Mouse (Mus musculus) hindbrain, embryonic 15.5 days (tissue): ENCODE measurements at regions not wholly inside any gene's neighbourhood (a gene's known extent, or its start where the extent isn't known, plus 50 kb on each side); places are given as distances from the start of the nearest gene placed in this dataset.
A peak's percentile ranks its signal among the peaks of the same experiment; 100 is the strongest.

ENCODE experiments used
- ATAC-seq: fragments of 200-750 bp; cut with Nextera tagmentation; 2 replicates; pipeline ENCODE4 v1.8.0; 2017; ENCODE audit warnings: low read depth, moderate number of reproducible peaks, moderate TSS enrichment; ENCODE audit not compliant: low FRiP score
- H3K27ac ChIP-seq: fragments of 300-500 bp; sonication (generic); replicated peaks from 2 replicates; pipeline ENCODE4 v1.5.1; 2015; ENCODE audit warnings: mild to moderate bottlenecking, inconsistent platforms
- H3K27me3 ChIP-seq: fragments of 300-500 bp; sonication (generic); 2 replicates; pipeline ENCODE4 v1.6.1; 2015; ENCODE audit warnings: control low read depth, inconsistent platforms
- H3K36me3 ChIP-seq: fragments of 300-500 bp; sonication (generic); 2 replicates; pipeline ENCODE4 v1.6.1; 2015; ENCODE audit warnings: control low read depth, inconsistent platforms
- H3K4me1 ChIP-seq: fragments of 300-500 bp; sonication (generic); replicated peaks from 2 replicates; pipeline ENCODE4 v1.6.1; 2015; ENCODE audit warnings: control low read depth, inconsistent platforms
- H3K4me2 ChIP-seq: fragments of 300-500 bp; sonication (generic); 2 replicates; pipeline ENCODE4 v1.6.1; 2015; ENCODE audit warnings: moderate library complexity, mild to moderate bottlenecking, inconsistent platforms
- H3K4me3 ChIP-seq: fragments of 300-500 bp; sonication (generic); 2 replicates; pipeline ENCODE4 v1.5.1; 2015; ENCODE audit warnings: mild to moderate bottlenecking, inconsistent platforms
- H3K9ac ChIP-seq: fragments of 300-500 bp; sonication (generic); 2 replicates; pipeline ENCODE4 v1.6.1; 2015; ENCODE audit warnings: inconsistent platforms
- H3K9me3 ChIP-seq: fragments of 300-500 bp; sonication (generic); 2 replicates; pipeline ENCODE4 v1.6.1; 2016; ENCODE audit warnings: control low read depth, inconsistent platforms
- WGBS: fragments of 180-500 bp; shearing (Covaris S2); methylation state at CpG from one replicate; pipeline ENCODE4 v1.1.7; 2015; 5-methylcytosine and 5-hydroxymethylcytosine counted together

DNA sequence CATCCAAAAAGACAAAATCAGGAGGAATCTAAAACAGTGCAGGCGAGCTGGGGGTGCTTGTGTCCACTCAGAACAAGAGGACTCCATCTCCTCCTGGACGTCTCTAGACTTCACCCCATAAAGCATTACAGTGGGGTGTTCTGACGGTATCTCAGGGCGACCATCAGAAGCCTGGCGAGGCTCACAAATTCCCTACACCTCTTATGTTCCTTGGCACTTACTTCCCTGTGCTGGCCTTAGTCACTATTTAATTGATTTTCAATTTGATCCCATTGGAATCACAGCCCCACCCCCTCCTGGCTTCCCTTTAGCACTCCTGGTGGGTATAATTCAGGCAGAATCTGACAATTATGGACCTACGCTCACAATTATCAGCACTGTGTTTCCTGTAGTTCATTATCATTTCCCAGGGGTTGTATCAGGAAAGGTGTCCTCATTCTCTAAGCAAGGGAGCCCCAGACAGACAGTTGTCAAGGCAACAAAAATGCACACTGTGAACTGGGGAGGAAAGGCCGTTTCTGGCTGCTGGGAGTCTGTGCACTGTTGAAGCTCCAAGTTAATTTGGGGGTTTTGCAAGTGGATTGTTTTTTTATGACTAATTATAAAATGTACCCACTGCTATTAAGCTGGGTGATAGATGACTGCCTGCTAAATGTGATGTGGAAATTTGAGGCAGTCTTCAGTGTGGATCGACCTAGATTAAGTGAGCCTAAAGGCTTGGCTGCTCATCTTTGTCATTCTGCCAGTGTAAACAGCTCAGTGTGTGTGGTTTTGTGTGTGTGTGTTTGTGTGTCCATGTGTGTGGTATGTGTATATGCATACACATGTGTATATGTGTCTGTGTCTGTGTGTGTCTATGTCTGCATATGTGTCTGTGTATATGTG, 115.6 kb upstream of the Kcnj15 start:
- no peak overlapping the region for H3K4me2 ChIP-seq
- peak overlapping the region; percentile 54 for H3K27ac ChIP-seq
- no peak overlapping the region for H3K4me3 ChIP-seq
- H3K27me3 ChIP-seq, result no peaks in the 10 kb centered on the region
- H3K9me3 ChIP-seq, result no peaks in the 10 kb centered on the region
- H3K9ac ChIP-seq, result no peak overlapping the region
- WGBS, result 50% methylated on average over 8 of the region's 8 CpGs
- ATAC-seq, result peak; percentile 81
- H3K36me3 ChIP-seq, result no peaks in the 10 kb centered on the region
- H3K4me1 ChIP-seq, result peaks cover 14% of the 10 kb centered on the region

DNA sequence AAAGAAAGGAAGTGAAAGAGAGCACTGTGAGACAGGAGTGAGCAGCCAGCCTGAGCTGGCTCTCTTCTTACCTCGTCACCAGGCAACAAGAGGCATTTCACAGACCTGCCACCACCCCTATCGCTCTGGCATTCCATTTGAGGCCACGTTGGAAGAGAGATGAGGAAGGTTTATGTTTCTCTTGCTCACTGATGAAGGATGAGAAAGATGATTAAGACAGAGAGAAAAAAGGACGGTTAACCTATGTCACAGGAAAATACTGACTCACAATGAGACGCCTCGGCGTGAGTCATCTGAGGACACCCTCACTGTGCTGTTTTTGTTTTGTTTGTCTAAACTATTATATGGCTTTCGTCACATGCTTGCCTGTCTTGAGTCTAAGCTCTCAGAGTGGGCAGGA, 106.9 kb upstream of the Kcnj15 start:
- no peaks in the 10 kb centered on the region for H3K27me3 ChIP-seq
- 73% methylated on average over 8 of the region's 8 CpGs for WGBS
- H3K4me1 ChIP-seq, result no peaks in the 10 kb centered on the region
- no peak overlapping the region for H3K4me3 ChIP-seq
- no peaks in the 10 kb centered on the region for H3K36me3 ChIP-seq
- no peaks in the 10 kb centered on the region for H3K9me3 ChIP-seq
- H3K9ac ChIP-seq, result no peak overlapping the region
- H3K27ac ChIP-seq, result no peak overlapping the region
- no peak for ATAC-seq
- no peak overlapping the region for H3K4me2 ChIP-seq

DNA sequence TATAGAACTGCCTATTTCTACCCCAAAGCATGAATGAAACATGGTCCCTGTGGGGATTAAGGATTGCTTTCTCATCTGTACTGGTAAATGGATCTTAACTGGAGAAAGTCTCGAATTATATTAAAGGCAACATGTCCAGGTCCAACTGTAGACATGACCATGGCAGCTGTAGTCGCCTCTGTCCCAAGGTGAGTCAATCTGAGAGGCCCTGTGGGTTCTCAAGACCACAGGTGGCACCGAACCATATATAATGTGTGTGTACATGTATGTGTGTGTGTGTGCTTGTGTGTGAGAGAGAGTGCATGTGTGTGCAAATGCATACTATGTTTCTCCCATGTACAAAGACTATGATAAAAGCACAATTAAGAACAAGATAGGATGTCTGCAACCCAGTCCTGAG, 105.9 kb upstream of the Kcnj15 start:
- H3K36me3 ChIP-seq, result no peaks in the 10 kb centered on the region
- H3K4me3 ChIP-seq, result no peak overlapping the region
- no peaks in the 10 kb centered on the region for H3K27me3 ChIP-seq
- no peak overlapping the region for H3K27ac ChIP-seq
- H3K9me3 ChIP-seq, result no peaks in the 10 kb centered on the region
- no peak overlapping the region for H3K9ac ChIP-seq
- no peak for ATAC-seq
- WGBS, result 88% methylated on average over 3 of the region's 3 CpGs
- no peaks in the 10 kb centered on the region for H3K4me1 ChIP-seq
- H3K4me2 ChIP-seq, result no peak overlapping the region

DNA sequence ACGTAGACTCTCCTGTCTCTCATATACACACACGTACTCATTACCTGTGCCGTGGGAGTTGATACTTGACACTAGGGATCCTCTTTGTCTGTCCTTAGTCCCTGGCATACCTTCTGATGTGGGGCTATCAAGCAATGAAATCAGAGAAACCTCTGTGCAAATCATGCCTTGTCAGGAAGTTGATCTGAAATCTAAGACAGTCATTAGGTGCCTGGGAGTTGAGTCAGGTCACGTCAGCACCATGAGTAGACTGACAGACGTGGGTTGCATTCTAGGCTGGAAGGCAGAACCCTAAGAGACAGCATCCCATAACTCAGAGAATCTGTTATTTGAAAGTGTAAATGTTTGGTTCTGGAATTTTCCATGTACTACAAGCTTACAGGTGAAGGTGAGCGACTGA, 105.4 kb upstream of the Kcnj15 start:
- Histone ChIP-seq H3K27me3 (no peaks in the 10 kb centered on the region), H3K4me1 (no peaks in the 10 kb centered on the region), H3K27ac (no peak overlapping the region), H3K4me2 (no peak overlapping the region), H3K36me3 (no peaks in the 10 kb centered on the region), H3K9ac (no peak overlapping the region), H3K4me3 (no peak overlapping the region), H3K9me3 (no peaks in the 10 kb centered on the region)
- ATAC-seq, result no peak
- WGBS, result 91% methylated on average over 6 of the region's 6 CpGs

DNA sequence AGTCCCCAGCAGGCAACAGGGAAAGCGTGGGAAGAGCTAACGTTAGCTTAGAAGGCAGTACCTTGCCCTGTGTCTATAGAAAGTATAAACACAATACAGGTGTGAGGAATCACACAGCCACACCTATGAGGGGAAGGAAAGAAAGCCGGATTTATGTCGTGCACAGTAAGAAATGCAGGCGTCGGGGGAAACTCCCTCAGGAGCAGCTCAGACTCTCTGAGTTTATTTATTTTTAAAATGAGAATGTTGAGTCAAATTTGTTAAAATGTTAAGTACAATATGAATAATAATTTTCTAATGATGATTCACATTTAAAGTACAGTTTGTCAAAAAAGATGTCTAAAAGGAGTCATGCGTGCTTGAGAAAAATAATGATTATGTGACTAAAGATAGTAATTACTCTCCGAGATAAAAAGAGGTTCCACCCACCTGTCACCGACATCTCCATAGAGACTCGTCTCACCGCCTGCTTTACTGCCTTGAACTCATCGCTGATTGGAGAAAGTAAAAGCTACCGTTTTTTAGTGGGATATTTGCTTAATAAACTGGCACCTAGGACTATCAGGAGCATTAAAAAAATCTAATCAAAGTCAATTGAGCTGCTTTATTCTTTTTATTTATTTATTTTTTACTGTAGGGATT, 104.5 kb upstream of the Kcnj15 start:
- Histone ChIP-seq H3K4me2 (no peak overlapping the region), H3K27ac (no peak overlapping the region), H3K36me3 (no peaks in the 10 kb centered on the region), H3K4me3 (no peak overlapping the region), H3K9ac (no peak overlapping the region), H3K9me3 (no peaks in the 10 kb centered on the region), H3K27me3 (no peaks in the 10 kb centered on the region), H3K4me1 (no peaks in the 10 kb centered on the region)
- ATAC-seq, result no peak
- 72% methylated on average over 13 of the region's 13 CpGs for WGBS

DNA sequence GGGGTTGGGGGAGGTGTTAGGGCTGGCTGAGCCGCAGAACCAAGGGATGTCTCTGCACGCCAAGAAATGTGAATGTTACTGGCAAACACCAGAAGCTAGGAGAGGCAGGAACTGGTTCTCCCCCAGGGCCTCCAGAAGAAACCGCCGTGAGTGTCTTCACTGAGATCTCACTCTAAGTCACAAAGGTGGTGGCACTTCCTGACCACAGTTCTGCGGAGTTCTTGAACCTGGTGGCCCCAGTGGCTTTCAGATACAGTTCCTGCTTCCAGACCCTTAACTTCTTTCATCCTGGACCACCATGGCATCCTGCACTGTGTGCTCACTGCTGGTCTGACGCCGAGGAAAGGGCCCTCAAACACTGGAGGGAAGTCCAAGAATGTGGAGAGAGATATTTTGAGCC, 89.0 kb upstream of the Kcnj15 start:
- no peaks in the 10 kb centered on the region for H3K4me1 ChIP-seq
- ATAC-seq, result no peak

DNA sequence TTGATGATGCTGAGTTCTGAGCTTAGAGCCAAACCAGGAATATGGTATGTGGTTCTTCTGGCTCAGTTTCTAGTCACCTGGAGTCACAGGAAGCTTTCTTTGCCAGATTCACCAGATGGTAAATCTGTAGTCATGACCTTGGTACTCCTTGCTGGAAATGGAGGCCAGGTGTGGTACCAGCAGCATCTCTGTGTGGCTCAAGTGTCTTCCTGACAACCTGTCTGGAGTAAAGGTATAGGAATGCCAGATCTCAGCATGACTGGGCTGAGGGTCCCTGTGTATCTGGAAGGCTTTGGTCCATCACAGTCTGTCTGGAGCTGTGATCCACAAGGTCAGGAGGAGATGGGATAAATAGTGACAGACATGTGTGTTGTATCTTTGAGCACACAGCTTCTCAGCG, 88.0 kb upstream of the Kcnj15 start:
- no peak overlapping the region for H3K4me3 ChIP-seq
- no peak for ATAC-seq
- no peaks in the 10 kb centered on the region for H3K4me1 ChIP-seq
- 100% methylated on average over 1 of the region's 1 CpGs for WGBS
- H3K9ac ChIP-seq, result no peak overlapping the region
- H3K27me3 ChIP-seq, result no peaks in the 10 kb centered on the region
- no peak overlapping the region for H3K4me2 ChIP-seq
- no peaks in the 10 kb centered on the region for H3K36me3 ChIP-seq
- no peak overlapping the region for H3K27ac ChIP-seq
- H3K9me3 ChIP-seq, result no peaks in the 10 kb centered on the region

More for the DNA sequence above, 89.0 kb upstream of the Kcnj15 start:
- no peaks in the 10 kb centered on the region for H3K36me3 ChIP-seq
- H3K9me3 ChIP-seq, result no peaks in the 10 kb centered on the region
- H3K9ac ChIP-seq, result no peak overlapping the region
- no peak overlapping the region for H3K4me2 ChIP-seq
- no peaks in the 10 kb centered on the region for H3K27me3 ChIP-seq
- no peak overlapping the region for H3K27ac ChIP-seq
- H3K4me3 ChIP-seq, result no peak overlapping the region
- 87% methylated on average over 7 of the region's 7 CpGs for WGBS

DNA sequence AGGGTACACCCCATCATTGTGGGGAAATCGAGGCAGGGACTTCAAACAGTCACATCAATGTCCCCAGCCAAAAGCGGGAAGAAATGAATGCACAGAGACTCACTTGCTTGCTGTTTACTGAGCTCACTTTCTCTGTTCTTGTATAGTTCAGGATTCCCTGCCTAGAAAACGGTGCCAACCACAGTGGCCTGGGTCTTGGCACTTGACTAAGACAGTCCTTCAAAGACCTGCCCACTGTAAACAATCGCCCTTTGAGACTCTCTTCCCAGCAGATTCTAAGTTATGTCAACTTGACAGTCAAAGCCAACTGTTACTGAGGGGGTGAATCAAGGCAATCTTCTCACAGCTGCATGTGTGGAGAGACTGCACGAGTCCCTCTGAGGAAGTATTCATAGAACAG, 76.8 kb upstream of the Kcnj15 start:
- H3K4me2 ChIP-seq, result no peak overlapping the region
- H3K27ac ChIP-seq, result no peak overlapping the region
- no peaks in the 10 kb centered on the region for H3K27me3 ChIP-seq
- H3K9me3 ChIP-seq, result no peaks in the 10 kb centered on the region
- H3K4me3 ChIP-seq, result no peak overlapping the region
- H3K36me3 ChIP-seq, result no peaks in the 10 kb centered on the region
- WGBS, result 84% methylated on average over 5 of the region's 5 CpGs
- ATAC-seq, result no peak
- no peak overlapping the region for H3K9ac ChIP-seq
- no peaks in the 10 kb centered on the region for H3K4me1 ChIP-seq

DNA sequence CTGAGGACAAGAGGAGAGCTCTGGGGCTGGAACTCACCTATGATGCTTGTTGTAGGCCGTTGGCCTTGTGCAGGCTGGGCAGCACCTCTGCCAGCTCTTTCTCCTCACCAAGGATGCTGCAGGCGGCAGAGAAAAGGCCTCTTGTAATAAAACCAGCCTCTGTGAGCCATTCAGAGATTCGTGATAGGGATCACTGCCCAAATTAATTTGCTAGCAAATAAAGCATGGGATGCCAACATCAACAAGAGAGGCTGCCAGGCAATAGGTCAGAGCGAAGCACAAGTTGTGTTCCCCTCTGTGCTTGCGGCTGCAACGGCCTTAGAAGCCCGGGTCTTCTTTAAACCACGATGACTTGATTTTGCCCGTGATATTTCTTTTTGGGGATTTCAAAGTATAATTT, 72.0 kb upstream of the Kcnj15 start:
- no peaks in the 10 kb centered on the region for H3K4me1 ChIP-seq
- ATAC-seq, result no peak
- no peaks in the 10 kb centered on the region for H3K9me3 ChIP-seq
- H3K4me3 ChIP-seq, result no peak overlapping the region
- no peak overlapping the region for H3K4me2 ChIP-seq
- no peak overlapping the region; the same call in 1 of the 2 replicates for H3K27ac ChIP-seq
- H3K9ac ChIP-seq, result no peak overlapping the region
- WGBS, result 71% methylated on average over 9 of the region's 9 CpGs
- no peaks in the 10 kb centered on the region for H3K36me3 ChIP-seq
- H3K27me3 ChIP-seq, result no peaks in the 10 kb centered on the region

DNA sequence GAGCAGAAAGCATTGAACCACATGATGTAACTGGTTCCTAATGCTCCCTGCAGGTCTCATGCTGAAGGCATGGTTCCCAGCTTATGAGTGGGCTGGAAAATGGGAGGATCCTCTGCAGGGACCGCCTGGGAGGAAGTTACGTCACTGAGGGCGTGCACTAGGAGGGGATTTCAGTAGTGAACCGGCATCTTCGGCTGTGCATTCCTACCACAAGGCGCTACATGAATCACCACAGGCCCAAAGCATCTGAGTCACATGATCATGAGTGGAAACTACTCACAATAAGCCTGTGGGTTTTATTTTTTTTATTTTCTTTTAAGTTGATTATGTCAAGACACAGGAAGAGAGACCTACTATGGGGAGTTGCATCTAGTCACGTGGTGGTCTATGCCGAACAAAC, 68.2 kb upstream of the Kcnj15 start:
- WGBS, result 90% methylated on average over 8 of the region's 8 CpGs
- H3K4me2 ChIP-seq, result no peak overlapping the region
- no peak overlapping the region for H3K9ac ChIP-seq
- ATAC-seq, result no peak
- no peaks in the 10 kb centered on the region for H3K4me1 ChIP-seq
- no peaks in the 10 kb centered on the region for H3K27me3 ChIP-seq
- no peaks in the 10 kb centered on the region for H3K36me3 ChIP-seq
- no peak overlapping the region for H3K27ac ChIP-seq
- H3K4me3 ChIP-seq, result no peak overlapping the region
- H3K9me3 ChIP-seq, result no peaks in the 10 kb centered on the region

DNA sequence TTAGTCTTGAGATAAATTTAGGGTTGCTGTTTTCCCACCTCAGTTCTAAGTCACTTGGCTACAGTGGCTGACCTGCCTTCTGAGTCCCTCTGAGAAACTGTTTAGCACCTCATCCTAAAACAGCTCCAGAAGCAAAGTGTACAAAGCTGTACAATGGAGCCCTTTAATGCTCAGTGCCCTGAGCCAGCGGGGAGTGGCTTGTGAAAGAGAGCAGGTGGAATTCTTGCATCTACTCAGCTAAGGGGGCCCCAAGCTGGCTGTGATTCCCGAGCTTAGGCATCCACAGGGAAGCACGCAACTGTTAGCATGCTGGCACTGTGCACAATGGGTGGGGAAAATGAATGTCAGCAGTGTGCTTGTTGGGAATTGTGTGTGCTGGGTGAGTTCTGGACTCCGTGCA, 63.2 kb upstream of the Kcnj15 start:
- Histone ChIP-seq H3K27me3 (no peaks in the 10 kb centered on the region), H3K4me1 (peaks cover 7% of the 10 kb centered on the region; the same call in 1 of the 2 replicates), H3K36me3 (no peaks in the 10 kb centered on the region), H3K4me3 (no peak overlapping the region), H3K9ac (no peak overlapping the region), H3K4me2 (no peak overlapping the region), H3K27ac (no peak overlapping the region), H3K9me3 (no peaks in the 10 kb centered on the region)
- no peak for ATAC-seq
- 47% methylated on average over 4 of the region's 4 CpGs for whole genome bisulfite sequencing

DNA sequence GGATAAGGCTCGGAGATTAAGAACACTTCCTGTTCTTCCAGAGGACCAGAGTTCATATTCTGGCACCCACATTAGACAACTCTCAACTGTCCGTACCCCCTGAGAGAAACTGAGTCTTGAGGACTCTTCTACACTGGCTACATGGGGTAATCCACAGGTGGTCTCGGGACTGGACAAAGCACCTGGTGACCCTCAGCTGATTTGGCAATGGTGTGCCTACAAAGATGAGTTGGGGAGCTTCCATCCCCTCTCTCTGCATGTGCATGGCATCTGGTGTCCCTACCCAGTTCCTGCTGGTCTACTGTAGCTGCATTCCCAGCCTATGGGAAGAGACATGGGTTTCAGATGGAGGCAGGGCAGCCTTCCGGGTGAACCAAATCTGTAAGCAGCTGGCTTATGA, 61.2 kb upstream of the Kcnj15 start:
- peaks cover 7% of the 10 kb centered on the region; the same call in 1 of the 2 replicates for H3K4me1 ChIP-seq
- H3K9ac ChIP-seq, result no peak overlapping the region
- H3K36me3 ChIP-seq, result no peaks in the 10 kb centered on the region
- ATAC-seq, result no peak
- H3K27ac ChIP-seq, result no peak overlapping the region
- H3K27me3 ChIP-seq, result no peaks in the 10 kb centered on the region
- no peak overlapping the region for H3K4me3 ChIP-seq
- H3K9me3 ChIP-seq, result no peaks in the 10 kb centered on the region
- WGBS, result 82% methylated on average over 4 of the region's 4 CpGs
- no peak overlapping the region for H3K4me2 ChIP-seq
